Mouse (Mus musculus): Measurements from ENCODE around the gene Mia.

GRCm38 (mm10) chr7:27203730-27204449, 22.9 kb upstream of the Mia start:
- TF ChIP-seq CTCF (IDR thresholded peaks at IDR 0.05; ENCODE audit: borderline replicate concordance, insufficient read depth, low read depth, low read length) (no peak), POLR2A (IDR thresholded peaks at IDR 0.05; ENCODE audit: borderline replicate concordance, insufficient read depth, low read length) (no peak)
